Mouse (Mus musculus) skeletal muscle tissue, adult 2 months (tissue): ENCODE data around the gene Gm8332.
"Not testable (repeated sequence)": the region's sequence is repeated elsewhere in the genome, so short reads cannot be mapped to it uniquely, and the experiment has no call there.

ENCODE experiments used
- DNase-seq: peaks from one replicate; pipeline ENCODE4 v3.0.0-alpha.2; 2012; ENCODE audit warnings: low read depth, low spot score

Gm8332 gene

GRCm38 (mm10) chr12:88250000-88250399 is at the start of gene Gm8332:
TSS of gene Gm8332 (minus strand) at chr12:88250100.
- DNase-seq: not testable (repeated sequence)

- DNase-seq: not testable (repeated sequence)
Observed at GRCm38 (mm10) chr12:88297171-88297570, 47.3 kb upstream of the Gm8332 start.

- DNase-seq: not testable (repeated sequence)
Observed at GRCm38 (mm10) chr12:88293082-88293481, 43.2 kb upstream of the Gm8332 start.

DNA sequence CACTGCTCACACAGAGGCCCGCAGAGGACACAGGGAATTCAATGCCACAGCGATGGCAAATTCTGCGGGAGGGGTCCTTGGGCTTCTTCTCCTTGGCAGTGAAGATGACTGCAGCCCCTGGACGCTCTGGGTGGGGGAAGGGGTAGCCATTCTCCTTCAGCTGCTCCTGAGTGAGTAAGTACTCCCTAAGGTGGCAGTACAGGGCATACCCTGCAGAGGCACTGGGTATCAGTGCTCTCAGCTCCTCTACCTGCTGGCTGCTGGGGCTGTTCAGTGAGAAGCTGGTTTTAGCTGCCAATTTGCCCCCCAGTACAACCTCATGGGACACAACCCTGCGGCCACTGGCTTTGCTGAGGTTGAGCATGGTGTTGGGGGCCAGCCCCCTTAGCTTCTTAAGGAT is 35.3 kb upstream of the Gm8332 start:
- not testable (repeated sequence) for DNase-seq

GRCm38 (mm10) chr12:88274400-88274799 is 24.5 kb upstream of the Gm8332 start, which contains the start of gene Gm5662:
TSS of gene Gm5662 (minus strand) at chr12:88274500.
- not testable (repeated sequence) for DNase-seq

GRCm38 (mm10) chr12:88257241-88257640 is 7.3 kb upstream of the Gm8332 start:
- DNase-seq: no peak

GRCm38 (mm10) chr12:88255917-88256316 is 6.0 kb upstream of the Gm8332 start:
- DNase-seq: not testable (repeated sequence)

- not testable (repeated sequence) for DNase-seq
Observed at GRCm38 (mm10) chr12:88245786-88246185, 4.1 kb downstream of the Gm8332 start.

GRCm38 (mm10) chr12:88242940-88243339 is 7.0 kb downstream of the Gm8332 start:
- DNase-seq: not testable (repeated sequence)

DNA sequence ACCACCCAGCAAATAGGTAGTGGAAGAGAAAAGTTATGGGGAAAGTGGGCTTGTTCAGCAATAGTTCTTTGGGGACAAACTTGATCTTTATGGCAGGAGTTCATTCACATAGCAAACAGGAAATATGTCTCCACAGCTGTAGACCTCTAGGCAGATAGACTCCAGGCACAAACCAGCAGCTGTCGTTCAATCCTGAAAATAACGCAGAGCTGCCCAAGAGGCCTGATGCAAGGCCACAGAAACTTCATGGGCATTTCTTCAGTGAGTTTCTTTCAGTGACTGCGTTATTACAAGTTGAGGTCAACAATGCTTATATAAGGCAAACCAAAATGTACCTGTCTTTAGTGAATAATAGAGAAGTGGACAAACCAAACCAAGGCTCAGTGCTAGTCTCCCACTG is 30.5 kb downstream of the Gm8332 start:
- DNase-seq: no peak

- DNase-seq: not testable (repeated sequence)
Observed at GRCm38 (mm10) chr12:88218059-88218458, 31.8 kb downstream of the Gm8332 start.

- no peak for DNase-seq
Observed at GRCm38 (mm10) chr12:88214641-88215040, 35.3 kb downstream of the Gm8332 start.

DNA sequence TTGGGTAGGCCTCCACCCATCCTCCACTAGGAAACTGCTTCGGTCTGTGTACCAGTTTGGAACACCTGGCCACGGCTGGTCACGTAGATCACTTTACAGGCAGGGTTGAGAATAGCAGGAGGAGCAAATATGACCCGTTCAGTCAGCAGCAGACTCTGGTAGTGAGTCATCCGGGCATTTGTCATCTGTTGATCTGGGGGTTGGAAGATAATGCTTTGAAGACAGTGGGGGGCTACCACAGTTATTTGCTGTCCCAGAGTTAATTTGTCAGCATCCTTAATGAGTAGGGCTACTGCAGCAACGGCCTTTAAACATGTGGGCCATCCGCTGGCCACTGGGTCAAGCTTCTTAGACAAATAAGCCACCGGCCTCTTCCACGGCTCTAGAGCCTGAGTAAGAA is 38.4 kb downstream of the Gm8332 start:
- not testable (repeated sequence) for DNase-seq

GRCm38 (mm10) chr12:88202856-88203255 is 47.0 kb downstream of the Gm8332 start:
- no peak for DNase-seq
